Mouse (Mus musculus) forebrain, embryonic 14.5 days (tissue): ENCODE results near the gene Usp1. TPM values are rescaled to one million over a fixed set of nuclear protein-coding genes. Genes with fewer than 3 reads are reported as not detected.
A peak's percentile ranks its signal among the peaks of the same experiment; 100 is the strongest.
"Not testable (repeated sequence)": the region's sequence is repeated elsewhere in the genome, so short reads cannot be mapped to it uniquely, and the experiment has no call there.

ENCODE experiments used
- ATAC-seq: fragments of 200-750 bp; cut with Nextera tagmentation; 2 replicates; pipeline ENCODE4 v1.8.0; 2017; ENCODE audit warnings: mild to moderate bottlenecking, moderate library complexity
- DNase-seq: peaks from one replicate; pipeline ENCODE4 v3.0.0-alpha.2; 2015; ENCODE audit warnings: low spot score
- H3K27ac ChIP-seq: fragments of 300-500 bp; sonication (generic); 2 replicates; pipeline ENCODE4 v1.5.1; 2014; ENCODE audit warnings: low read depth, mild to moderate bottlenecking, control low read depth, low read length, moderate library complexity
- H3K27me3 ChIP-seq: fragments of 300-500 bp; sonication (generic); replicated peaks from 2 replicates; pipeline ENCODE4 v1.6.1; 2014; ENCODE audit warnings: low read length, control low read depth, mixed read lengths; ENCODE audit not compliant: control insufficient read depth, insufficient read depth
- H3K36me3 ChIP-seq: fragments of 300-500 bp; sonication (generic); 2 replicates; pipeline ENCODE4 v1.6.1; 2014; ENCODE audit warnings: low read length, control low read depth; ENCODE audit not compliant: control insufficient read depth, insufficient read depth
- H3K4me1 ChIP-seq: fragments of 300-500 bp; sonication (generic); 2 replicates; pipeline ENCODE4 v1.6.1; 2014; ENCODE audit warnings: antibody characterized with exemption, low read length, control low read depth; ENCODE audit not compliant: control insufficient read depth, insufficient read depth
- H3K4me2 ChIP-seq: fragments of 300-500 bp; sonication (generic); 2 replicates; pipeline ENCODE4 v1.6.1; 2014; ENCODE audit warnings: mild to moderate bottlenecking, control low read depth, low read length
- H3K4me3 ChIP-seq: fragments of 300-500 bp; sonication (generic); 2 replicates; pipeline ENCODE4 v1.5.1; 2014; ENCODE audit warnings: low read depth, low read length, control low read depth
- H3K9ac ChIP-seq: fragments of 300-500 bp; sonication (generic); 2 replicates; pipeline ENCODE4 v1.6.1; 2014; ENCODE audit warnings: mild to moderate bottlenecking, low read length, control low read depth, moderate library complexity
- H3K9me3 ChIP-seq: fragments of 300-500 bp; sonication (generic); replicated peaks from 2 replicates; pipeline ENCODE4 v1.6.1; 2016; ENCODE audit warnings: low read length, control low read depth, mixed read lengths; ENCODE audit not compliant: control insufficient read depth
- WGBS: fragments of 180-500 bp; shearing (Covaris S2); extraction: QIAGEN DNeasy Blood & Tissue Kit; methylation state at CpG from one replicate; pipeline ENCODE4 v1.1.7; 2014; 5-methylcytosine and 5-hydroxymethylcytosine counted together
- polyA plus RNA-seq: library from polyadenylated mRNA; unstranded; fragments of >200 nt; fragmentation: Nextera tagmentation; extraction: Ambion mirVana; gene quantifications from 2 replicates; pipeline ENCODE4 v1.2.1, GENCODE M21; 2014

Usp1 gene
- polyA plus RNA-seq, 1 experiment from 2014 or later, result 79.9 TPM

DNA sequence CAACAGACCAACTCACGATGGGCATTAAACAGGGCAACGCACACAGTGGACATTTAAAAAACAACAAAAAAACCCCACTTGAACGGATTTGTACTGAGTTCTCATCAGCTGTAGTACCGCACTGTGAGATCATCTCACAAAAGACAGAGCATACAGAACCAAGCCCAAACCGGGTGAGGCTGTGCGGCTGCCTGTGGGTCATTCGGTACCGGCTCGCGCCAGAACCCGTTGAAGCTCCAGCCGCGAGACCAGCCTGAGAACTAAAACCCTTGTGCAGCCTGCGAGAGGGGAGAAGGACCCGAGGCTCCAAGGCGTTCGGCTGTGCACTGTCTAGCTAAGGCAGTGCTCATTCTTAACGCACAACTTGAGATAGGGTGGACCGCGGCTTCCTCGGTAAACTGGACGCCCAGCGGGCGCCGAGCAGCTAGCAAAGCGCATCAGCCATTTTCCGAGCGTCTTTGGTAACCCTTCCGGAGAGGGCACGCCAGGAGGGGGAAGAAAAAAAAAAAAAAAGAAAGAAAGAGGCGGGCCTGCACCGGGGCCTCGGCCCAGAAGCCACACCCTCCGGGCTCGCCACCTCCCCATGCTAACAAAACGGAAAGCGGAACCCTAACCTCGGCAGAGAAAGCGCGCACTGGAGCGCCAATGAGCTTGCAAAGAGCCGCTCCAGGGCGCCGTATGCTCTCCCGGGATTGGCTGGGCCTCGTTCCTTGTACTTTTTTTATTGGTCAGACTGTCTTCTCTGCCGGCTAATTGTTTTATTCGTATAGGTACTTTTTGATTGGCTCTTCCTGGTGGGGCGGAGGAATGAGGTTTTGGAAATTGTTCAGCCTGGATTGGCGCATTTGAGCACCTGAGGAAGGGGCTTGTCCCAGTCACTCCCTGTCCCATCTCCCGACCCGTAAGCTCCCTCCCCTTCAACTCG, 705 bp upstream of the Usp1 start:
- H3K27ac ChIP-seq, result peak overlapping the region; percentile 100
- H3K36me3 ChIP-seq, result no peaks in the 10 kb centered on the region
- H3K4me2 ChIP-seq, result peak overlapping the region; percentile 81
- DNase-seq (peak; percentile 99), ATAC-seq (peak; percentile 95)
- H3K27me3 ChIP-seq, result no peaks in the 10 kb centered on the region
- H3K9me3 ChIP-seq, result no peaks in the 10 kb centered on the region
- peak overlapping the region; percentile 92 for H3K4me3 ChIP-seq
- peaks cover 8% of the 10 kb centered on the region; the same call in 1 of the 2 replicates for H3K4me1 ChIP-seq
- under 1% methylated on average over 53 of the region's 53 CpGs for WGBS
- peak overlapping the region; percentile 88 for H3K9ac ChIP-seq

DNA sequence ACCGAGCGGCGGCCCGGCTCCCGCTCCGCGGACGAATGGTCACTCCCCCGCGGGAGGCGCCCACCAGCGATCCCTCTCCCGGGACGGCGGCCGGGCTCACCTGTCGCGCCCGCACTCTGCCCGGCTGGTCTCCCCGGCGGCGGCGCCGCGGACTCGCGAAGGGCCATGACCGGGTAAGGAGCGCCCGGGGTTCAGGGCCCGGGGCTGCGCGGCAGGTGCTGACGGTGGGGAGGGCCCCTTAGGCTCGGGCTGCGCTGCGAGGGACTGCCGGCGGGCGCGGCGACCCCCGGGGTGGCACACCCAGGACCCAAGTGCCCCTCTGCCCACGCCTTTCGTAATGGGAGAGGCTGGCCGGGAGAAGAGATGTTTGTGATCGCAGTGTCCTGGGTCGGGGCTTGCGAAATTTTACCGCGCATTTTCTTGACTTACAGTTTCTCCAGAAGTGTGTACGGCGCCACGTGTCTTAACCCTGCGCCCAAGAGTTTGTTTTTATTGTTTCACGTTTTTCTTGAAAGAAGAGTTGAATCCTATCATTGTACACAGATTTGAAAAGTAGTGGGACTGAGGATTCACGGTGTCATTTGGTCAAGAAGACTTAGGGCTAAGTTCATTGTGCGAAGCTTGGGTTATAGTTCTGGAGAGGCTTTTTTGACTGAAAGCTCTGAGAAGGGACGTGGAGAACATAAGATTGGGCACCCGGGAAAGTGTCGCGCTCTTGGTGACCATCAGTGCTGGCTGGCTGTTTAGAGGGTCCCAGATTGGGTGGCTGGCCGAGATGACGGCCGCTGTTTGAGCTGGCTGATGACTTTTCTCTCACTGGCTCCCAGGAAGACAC, 678 bp downstream of the Usp1 start:
- Histone ChIP-seq H3K36me3 (peaks cover 2% of the 10 kb centered on the region; the same call in 1 of the 2 replicates), H3K27ac (peak overlapping the region; percentile 100), H3K9me3 (no peaks in the 10 kb centered on the region), H3K27me3 (no peaks in the 10 kb centered on the region), H3K4me2 (peak overlapping the region; percentile 69), H3K9ac (peak overlapping the region; percentile 93), H3K4me3 (peak overlapping the region; percentile 92), H3K4me1 (peaks cover 8% of the 10 kb centered on the region; the same call in 1 of the 2 replicates)
- ATAC-seq (peak; percentile 18), DNase-seq (peak; percentile 26)
- WGBS, result under 1% methylated on average over 63 of the region's 66 CpGs

DNA sequence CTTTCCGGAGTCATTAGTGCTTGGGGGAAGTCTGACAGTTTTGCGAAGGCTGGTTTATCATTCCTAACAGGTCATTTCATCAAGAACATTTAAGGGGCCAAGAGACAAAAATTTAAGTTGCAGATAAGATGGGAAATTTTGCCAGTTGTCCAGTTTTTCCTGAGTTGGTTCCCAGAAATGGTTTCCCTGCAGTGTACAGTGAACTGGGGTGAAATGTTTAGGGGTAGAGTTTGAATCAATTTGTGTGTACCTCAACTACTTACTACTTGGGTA, 1.2 kb downstream of the Usp1 start:
- Histone ChIP-seq H3K9ac (peak overlapping the region; percentile 93), H3K27ac (no peak overlapping the region), H3K27me3 (no peaks in the 10 kb centered on the region), H3K4me2 (peak overlapping the region; percentile 69), H3K4me1 (peaks cover 8% of the 10 kb centered on the region; the same call in 1 of the 2 replicates), H3K4me3 (peak overlapping the region; percentile 92), H3K36me3 (peaks cover 2% of the 10 kb centered on the region; the same call in 1 of the 2 replicates), H3K9me3 (no peaks in the 10 kb centered on the region)
- no peak for ATAC-seq
- DNase-seq, result no peak
- WGBS, result 0% methylated on average over 2 of the region's 2 CpGs

DNA sequence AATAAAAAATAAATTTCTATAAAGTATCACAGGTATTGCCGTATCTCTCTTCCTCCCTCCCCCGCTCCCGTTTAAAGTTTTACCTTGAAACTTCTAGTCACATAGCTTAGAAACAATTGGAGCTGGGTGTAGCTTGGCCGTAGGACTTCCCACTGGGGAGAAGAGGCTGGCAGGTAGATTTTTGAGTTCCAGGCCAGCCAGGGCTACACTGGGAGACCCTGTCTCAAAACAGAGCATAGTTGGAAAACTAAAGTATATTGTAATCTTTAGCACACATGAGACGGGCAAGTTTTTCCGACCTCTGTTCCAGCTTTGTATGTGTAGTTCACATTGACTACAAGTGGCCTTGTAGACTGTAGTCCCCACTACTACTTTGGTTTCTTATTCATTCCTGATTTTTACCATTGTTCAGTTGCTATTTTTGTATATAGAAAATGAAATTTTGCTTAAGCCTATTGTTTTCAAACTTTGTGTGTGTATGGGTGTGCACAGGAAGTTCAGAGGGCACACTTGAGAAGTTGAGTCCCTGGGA, 1.7 kb downstream of the Usp1 start:
- Histone ChIP-seq H3K9ac (peak overlapping the region; percentile 93), H3K4me3 (peak overlapping the region; percentile 92), H3K27ac (no peak overlapping the region), H3K4me2 (peak overlapping the region; percentile 69), H3K27me3 (no peaks in the 10 kb centered on the region), H3K4me1 (peaks cover 8% of the 10 kb centered on the region; the same call in 1 of the 2 replicates), H3K36me3 (peaks cover 7% of the 10 kb centered on the region), H3K9me3 (no peaks in the 10 kb centered on the region)
- no peak for ATAC-seq
- 14% methylated on average over 6 of the region's 6 CpGs for WGBS
- no peak for DNase-seq

DNA sequence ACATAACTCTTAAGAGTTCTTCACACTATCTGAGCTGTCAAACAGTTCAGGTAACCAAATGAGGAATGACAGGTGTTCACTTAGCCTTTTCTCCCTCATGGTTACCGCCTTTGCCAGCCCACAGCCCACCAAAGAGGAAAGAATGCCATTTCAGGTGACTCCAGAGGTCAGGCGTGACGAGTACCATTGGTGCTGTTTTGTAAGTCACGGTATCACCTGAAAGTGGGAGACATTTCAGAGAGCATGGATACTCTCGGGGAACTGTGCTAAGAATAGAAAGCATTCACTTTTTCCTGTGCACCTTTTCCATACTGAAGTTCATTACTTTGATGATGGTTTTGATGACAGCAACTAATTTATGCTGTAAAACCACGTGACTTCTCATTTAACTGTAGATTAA, 12.4 kb downstream of the Usp1 start:
- no peak overlapping the region for H3K4me2 ChIP-seq
- WGBS, result 87% methylated on average over 6 of the region's 6 CpGs
- H3K4me3 ChIP-seq, result no peak overlapping the region
- no peak overlapping the region for H3K9ac ChIP-seq
- DNase-seq (no peak), ATAC-seq (no peak)
- no peaks in the 10 kb centered on the region for H3K27me3 ChIP-seq
- no peaks in the 10 kb centered on the region for H3K9me3 ChIP-seq
- no peak overlapping the region for H3K27ac ChIP-seq
- peaks cover 71% of the 10 kb centered on the region for H3K36me3 ChIP-seq
- no peaks in the 10 kb centered on the region for H3K4me1 ChIP-seq

DNA sequence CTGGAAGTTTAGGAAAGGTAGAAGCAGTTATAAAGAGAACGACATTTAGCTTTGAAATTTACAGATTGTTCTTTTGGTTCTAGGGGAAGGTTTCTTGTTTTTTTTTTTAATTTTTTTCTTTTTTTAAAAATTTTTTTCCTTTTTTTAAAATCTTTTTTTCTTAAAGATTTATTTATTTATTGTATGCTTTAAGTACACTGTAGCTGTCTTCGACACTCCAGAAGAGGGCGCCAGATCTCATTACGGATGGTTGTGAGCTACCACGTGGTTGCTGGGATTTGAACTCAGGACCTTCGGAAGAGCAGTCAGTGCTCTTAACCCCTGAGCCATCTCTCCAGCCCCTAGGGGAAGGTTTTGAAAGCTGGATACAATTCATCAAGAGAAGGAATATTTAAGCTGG, 14.6 kb downstream of the Usp1 start:
- 89% methylated on average over 6 of the region's 6 CpGs for WGBS
- not testable (repeated sequence) for ATAC-seq, H3K27ac ChIP-seq, DNase-seq, H3K4me2 ChIP-seq, H3K27me3 ChIP-seq, H3K4me1 ChIP-seq, H3K9ac ChIP-seq, H3K9me3 ChIP-seq, H3K4me3 ChIP-seq
- peaks cover 70% of the 10 kb centered on the region for H3K36me3 ChIP-seq

DNA sequence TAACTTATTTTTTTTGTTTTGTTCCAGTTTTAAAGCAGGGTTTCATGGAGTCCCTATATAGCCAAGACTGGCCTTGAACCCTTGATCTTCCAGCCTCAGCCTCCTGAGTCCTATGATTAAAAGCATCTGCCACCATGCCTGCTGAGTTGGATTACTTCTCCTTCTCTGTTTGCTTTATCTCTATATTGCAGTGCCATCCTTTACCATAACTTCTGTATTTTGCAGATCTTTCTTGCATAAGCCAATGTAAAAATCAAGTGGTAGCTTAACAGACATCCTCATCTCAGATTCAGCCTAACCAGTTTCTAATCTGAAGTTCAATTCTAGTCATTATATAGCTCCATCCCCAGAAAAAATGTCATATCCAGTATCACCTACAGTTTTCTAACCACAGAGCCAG, 27.0 kb downstream of the Usp1 start:
- Histone ChIP-seq H3K9me3 (no peaks in the 10 kb centered on the region), H3K4me3 (no peak overlapping the region), H3K27ac (no peak overlapping the region), H3K9ac (no peak overlapping the region), H3K4me2 (no peak overlapping the region), H3K4me1 (no peaks in the 10 kb centered on the region), H3K27me3 (no peaks in the 10 kb centered on the region), H3K36me3 (peaks cover 36% of the 10 kb centered on the region)
- DNase-seq (no peak), ATAC-seq (no peak)

DNA sequence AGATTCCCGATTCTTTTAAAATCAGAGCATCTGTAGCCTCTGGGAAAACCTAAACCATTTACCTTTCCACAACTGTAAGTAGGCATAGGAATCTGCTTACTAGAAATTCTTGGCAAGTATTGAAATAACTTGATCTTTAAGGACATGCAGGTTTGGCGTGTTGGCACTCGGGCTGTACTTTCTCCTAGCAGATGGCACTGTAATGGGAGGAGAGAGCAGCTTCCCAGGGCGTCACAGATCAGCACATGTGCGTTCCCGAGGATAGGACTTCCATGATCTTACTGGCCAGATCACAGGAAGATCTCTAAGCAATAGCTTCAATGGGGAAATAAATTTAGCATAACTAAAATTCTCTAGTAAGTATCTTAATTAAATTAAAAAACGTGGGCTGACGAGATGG, 32.4 kb downstream of the Usp1 start:
- no peak for ATAC-seq
- Histone ChIP-seq H3K27me3 (no peaks in the 10 kb centered on the region), H3K4me1 (no peaks in the 10 kb centered on the region), H3K4me2 (no peak overlapping the region), H3K27ac (no peak overlapping the region), H3K36me3 (peaks cover 63% of the 10 kb centered on the region), H3K9ac (no peak overlapping the region), H3K9me3 (no peaks in the 10 kb centered on the region), H3K4me3 (no peak overlapping the region)
- WGBS, result 93% methylated on average over 8 of the region's 8 CpGs
- no peak for DNase-seq
